Mouse (Mus musculus) cortical plate, adult 2 months (tissue): ENCODE results near the gene Cic. TPM values are rescaled to one million over a fixed set of nuclear protein-coding genes. Genes with fewer than 3 reads are reported as not detected.

Experiments
- H3K27ac ChIP-seq: fragments of 200-500 bp; 2 replicates; pipeline ENCODE4 v1.5.1; 2012; ENCODE audit warnings: low read length, control low read depth, inconsistent platforms; ENCODE audit not compliant: insufficient read depth
- H3K4me1 ChIP-seq: fragments of 200-500 bp; 2 replicates; pipeline ENCODE4 v1.6.1; 2011; ENCODE audit warnings: low read length; ENCODE audit not compliant: control insufficient read depth, insufficient read depth
- H3K4me3 ChIP-seq: fragments of 200-500 bp; 2 replicates; pipeline ENCODE4 v1.5.1; 2011; ENCODE audit warnings: mild to moderate bottlenecking, low read length, control low read depth; ENCODE audit not compliant: insufficient read depth
- CTCF ChIP-seq: fragments of 200-500 bp; IDR thresholded peaks from 2 replicates; pipeline ENCODE4 v1.5.1; 2011; ENCODE audit warnings: mild to moderate bottlenecking, control low read depth, low read length; ENCODE audit not compliant: insufficient read depth; ENCODE audit errors: extremely low read depth
- POLR2A ChIP-seq: fragments of 200-500 bp; IDR thresholded peaks from 2 replicates; pipeline ENCODE4 v1.6.1; 2011; ENCODE audit warnings: mild to moderate bottlenecking, low read length, control low read depth; ENCODE audit not compliant: insufficient read depth; ENCODE audit errors: extremely low read depth
- polyA plus RNA-seq: library from polyadenylated mRNA; depleted of rRNA; stranded (reverse); fragments of >200 nt; gene quantifications from 2 replicates; pipeline ENCODE4 v1.2.3, GENCODE M21; 2012

Gene Cic
- polyA plus RNA-seq, 1 experiment = 89.6 TPM

DNA sequence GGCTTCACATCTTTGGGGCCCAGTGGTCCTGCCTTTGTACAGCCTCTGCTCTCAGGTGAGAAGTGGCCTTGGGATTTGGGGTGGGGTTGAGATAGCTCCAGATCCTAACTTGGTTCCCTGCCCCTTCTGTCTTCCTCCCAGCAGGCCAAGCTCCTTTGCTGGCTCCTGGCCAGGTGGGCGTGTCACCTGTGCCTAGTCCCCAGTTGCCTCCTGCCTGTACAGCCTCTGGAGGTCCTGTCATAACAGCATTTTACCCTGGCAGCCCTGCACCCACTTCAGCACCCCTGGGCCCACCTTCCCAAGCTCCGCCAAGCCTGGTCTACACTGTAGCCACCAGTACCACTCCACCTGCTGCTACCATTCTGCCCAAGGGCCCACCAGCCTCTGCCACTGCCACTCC is 23.4 kb downstream of the Cic start:
- Histone ChIP-seq H3K27ac (no peak overlapping the region), H3K4me3 (no peak overlapping the region), H3K4me1 (no peaks in the 10 kb centered on the region)
- TF ChIP-seq POLR2A (no peak), CTCF (no peak)

DNA sequence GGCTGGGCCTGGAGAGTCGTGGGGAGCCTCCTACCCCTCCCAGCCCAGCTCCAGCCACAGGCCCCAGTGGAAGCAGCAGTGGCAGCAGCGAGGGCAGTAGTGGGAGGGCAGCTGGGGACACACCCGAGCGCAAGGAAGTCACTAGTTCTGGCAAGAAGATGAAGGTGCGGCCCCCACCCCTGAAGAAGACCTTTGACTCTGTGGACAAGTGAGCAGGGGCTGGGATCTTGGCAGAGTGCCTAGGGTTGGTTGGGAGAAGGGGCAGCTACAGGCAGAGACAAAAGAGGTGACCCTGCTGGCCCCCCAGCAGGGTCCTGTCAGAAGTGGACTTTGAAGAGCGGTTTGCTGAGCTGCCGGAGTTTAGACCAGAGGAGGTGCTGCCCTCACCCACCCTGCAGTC is 24.6 kb downstream of the Cic start:
- H3K4me1 ChIP-seq = 0 out of 2 replicates have a peak, but pooled peaks cover 1% of the 10 kb centered on the region
- TF ChIP-seq POLR2A = no peak
- TF ChIP-seq CTCF = no peak
- no peak overlapping the region for H3K4me3 ChIP-seq
- H3K27ac ChIP-seq = no peak overlapping the region

DNA sequence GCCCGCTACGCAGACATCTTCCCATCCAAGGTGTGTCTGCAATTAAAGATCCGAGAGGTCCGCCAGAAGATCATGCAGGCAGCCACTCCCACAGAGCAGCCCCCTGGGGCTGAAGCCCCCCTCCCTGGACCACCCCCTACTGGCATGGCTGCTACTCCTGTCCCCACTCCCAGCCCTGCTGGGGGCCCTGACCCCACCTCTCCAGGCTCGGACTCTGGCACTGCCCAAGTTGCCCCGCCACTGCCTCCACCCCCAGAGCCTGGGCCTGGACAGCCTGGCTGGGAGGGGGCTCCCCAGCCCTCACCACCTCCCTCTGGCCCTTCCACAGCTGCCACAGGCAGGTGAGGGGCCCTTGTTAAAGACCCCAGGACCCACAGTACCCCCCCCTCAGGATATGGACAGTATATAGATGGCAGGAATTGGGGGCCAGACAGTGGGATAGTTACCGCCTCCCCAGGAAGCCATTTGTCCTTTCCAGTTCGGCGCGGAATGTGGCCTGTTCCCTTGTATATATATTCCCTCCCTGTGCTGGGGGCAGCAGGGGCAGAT is 25.8 kb downstream of the Cic start:
- H3K4me1 ChIP-seq = 0 out of 2 replicates have a peak, but pooled peaks cover 1% of the 10 kb centered on the region
- H3K4me3 ChIP-seq = no peak overlapping the region
- TF ChIP-seq POLR2A (no peak), CTCF (no peak)
- no peak overlapping the region for H3K27ac ChIP-seq

DNA sequence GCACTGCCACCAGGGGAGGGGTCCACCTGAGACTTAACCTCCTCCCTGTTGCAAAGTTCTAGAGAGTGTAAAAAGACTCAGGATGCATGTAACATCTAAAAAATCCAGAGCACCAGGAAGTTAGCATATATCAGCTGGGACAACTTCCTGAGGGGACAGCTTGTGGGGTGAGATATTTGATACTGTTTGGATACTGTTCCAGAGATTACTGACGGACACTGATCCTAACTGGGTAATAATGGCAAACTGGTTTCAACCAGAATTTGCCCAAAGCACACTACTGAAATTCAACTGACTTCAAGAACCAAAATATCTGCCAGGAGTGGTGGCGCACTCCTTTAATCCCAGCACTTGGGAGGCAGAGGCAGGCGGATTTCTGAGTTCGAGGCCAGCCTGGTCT is 27.0 kb downstream of the Cic start:
- H3K4me1 ChIP-seq = 0 out of 2 replicates have a peak, but pooled peaks cover 1% of the 10 kb centered on the region
- H3K4me3 ChIP-seq = no peak overlapping the region
- H3K27ac ChIP-seq = no peak overlapping the region
- TF ChIP-seq CTCF (no peak), POLR2A (no peak)

DNA sequence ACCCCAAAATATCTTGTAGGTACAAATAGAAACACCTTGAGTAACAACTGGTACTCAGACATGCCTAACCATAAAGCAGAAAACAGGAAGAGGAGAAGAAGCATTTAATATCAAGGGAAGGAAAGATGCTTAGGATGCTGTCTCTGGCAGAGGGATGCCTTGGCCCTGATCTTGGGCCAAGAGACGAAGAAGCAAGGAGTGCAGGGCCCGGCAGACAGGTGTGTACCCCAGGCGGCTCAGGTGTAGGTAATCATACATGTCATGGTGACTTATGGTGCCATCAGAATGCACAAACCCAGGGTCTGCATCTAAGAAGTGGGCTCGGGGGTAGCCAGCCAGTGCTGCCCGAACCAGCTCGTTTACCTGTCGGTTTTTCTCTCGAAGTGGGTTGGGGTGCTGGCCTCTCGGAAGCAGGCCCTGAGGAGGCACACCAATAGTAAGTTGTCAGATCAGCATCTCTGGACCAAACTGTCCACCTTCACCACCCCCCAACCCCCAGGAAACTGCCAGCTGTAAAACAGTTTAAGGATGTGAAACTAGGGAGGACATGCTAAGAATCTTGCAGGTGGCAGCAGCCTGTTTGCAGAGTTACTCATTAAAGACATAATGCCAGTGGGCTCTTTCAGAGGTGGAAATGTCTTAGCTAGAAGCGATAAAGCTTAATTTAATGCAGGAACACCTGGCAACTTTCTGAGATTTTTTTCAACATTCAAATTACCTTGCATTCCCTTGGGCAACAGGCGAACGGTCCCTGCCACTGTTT is 27.6 kb downstream of the Cic start:
- no peak for TF ChIP-seq CTCF
- TF ChIP-seq POLR2A = no peak
- 0 out of 2 replicates have a peak, but pooled peaks cover 1% of the 10 kb centered on the region for H3K4me1 ChIP-seq
- H3K4me3 ChIP-seq = no peak overlapping the region
- no peak overlapping the region for H3K27ac ChIP-seq

DNA sequence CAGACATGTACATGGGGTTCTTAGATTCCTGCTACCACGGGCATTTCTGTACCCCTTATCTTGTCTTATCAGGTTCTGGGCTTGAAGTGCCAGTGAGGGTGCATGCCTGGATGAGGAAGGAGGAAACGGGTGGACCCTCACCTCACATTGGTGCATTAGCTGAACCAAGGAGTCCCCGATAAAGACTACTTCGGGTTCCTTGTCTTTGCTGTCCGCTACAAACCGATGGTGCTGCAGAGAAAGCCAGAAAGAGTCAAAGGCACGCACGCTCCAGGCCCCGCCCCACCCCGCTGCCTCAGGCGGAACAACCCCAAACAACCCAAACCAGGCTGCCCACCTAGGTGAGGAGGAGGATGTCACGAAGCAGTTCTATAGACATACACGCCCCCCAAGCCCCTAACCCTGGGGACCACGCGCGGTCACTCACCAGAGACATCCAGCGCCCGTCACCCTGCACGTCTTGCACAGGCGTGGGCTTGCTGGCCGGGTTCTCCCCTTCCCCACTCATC is 29.5 kb downstream of the Cic start:
- Histone ChIP-seq H3K27ac (no peak overlapping the region), H3K4me3 (peak overlapping the region; percentile 62), H3K4me1 (0 out of 2 replicates have a peak, but pooled peaks cover 1% of the 10 kb centered on the region)
- TF ChIP-seq CTCF (no peak), POLR2A (no peak)

DNA sequence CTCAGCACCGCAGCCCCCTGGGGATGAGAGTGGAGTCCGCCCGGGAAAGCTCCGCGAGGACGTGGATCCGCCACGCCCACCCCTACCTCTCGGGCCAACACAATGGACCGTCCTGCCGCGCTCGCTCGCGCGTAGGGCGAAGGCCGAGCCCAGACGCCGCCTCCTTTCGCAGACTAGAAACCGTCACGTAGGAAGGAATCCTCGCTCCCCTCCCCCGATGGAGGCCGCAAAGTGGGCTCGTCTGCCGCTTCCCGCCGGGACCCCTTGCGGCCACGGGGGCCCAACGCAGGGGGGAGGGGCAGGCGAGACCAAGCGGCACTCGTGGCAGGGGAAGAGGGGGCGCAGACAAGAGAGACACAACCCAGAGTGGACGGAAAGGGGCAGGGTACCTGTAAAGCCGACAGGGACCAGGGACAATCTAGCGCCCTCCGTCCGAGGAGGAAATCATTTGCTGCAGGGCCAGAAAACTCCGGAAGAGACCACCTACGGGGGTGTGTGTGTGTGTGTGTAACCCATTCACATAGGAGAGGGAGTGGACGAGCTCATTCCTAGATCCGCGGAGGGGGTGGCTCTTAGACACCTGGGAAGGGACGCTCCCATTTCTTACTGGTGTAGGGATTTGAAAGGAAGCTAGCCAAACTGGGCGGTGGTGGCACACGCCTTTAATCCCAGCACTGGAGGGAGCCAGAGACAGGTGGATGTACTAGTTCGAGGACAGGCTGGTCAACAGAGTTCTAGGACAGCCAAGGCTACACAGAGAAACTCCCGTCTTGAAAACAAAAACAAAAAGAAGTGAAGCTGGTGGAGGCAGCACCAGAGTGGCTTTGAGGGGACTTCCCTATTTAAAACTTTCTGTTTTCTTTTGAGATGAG is 30.2 kb downstream of the Cic start, which contains the start of gene Pafah1b3:
Gene Pafah1b3 (minus strand): TSS at position 533 of the 872 bp plus-strand sequence.
- Histone ChIP-seq H3K4me3 (peak within 1 kb of the TSS; percentile 62), H3K27ac (no peak within 1 kb of the TSS), H3K4me1 (0 out of 2 replicates have a peak, but pooled peaks cover 1% of the 10 kb centered on the region)
- TF ChIP-seq CTCF (peak; percentile 18; the same call in 1 of the 2 replicates), POLR2A (no peak)

DNA sequence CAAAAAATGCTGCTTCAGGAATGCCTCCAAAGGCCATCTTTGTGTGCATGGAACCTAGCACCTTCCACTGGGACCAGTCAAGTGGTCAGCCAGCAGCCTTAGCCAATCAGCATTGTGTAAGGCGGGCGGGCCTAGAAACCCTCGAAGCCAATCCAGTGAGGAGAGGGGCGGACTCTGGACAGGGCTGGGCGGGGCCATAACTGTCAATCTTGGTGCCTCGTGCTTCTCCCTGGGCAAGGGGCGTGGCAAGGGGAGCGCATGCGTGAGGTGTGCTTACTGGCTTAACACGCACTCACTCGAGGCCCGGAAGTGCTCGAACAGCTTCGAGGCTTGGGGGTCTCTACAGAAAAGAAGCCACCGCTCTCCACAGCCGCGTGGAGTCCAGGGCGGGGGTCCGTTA is 33.6 kb downstream of the Cic start, which contains the start of gene Prr19:
Gene Prr19 (plus strand): TSS at position 349 of the 400 bp plus-strand sequence.
- TF ChIP-seq POLR2A = no peak
- TF ChIP-seq CTCF = no peak
- Histone ChIP-seq H3K4me3 (no peak within 1 kb of the TSS), H3K4me1 (0 out of 2 replicates have a peak, but pooled peaks cover 1% of the 10 kb centered on the region), H3K27ac (no peak within 1 kb of the TSS)

DNA sequence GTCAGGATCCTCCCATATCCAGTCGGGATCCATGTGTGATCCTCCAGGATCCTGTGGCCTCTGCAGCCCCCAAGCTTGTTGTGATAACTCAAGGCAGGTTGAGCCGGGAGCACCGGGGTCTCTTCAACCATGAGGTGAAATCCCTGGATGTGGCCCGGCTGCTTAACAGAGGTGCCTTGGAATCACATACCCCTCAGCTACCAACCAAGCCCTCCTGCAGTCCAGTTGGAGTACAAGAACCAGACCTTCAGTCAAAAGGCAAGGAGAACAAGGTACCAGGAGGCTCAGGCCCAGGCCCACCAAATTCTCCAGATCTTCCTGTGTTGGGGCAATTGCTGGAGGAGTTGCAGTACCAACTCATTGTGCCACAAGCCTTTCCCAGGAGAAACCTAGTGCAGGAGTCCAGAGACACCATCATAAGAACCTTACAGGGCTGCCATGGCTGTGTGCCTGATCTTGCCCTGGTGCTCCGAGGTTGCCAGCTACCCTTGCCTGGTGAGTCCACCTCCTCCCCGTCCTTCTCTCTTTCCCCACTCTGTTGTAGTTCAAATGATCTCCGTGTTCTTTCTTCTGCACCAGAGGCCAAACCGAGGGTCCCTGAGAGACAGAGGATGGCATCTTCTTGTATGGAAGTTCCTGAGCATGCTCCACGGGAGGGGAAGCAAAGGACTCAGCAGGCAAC is 35.6 kb downstream of the Cic start:
- H3K27ac ChIP-seq = no peak overlapping the region

DNA sequence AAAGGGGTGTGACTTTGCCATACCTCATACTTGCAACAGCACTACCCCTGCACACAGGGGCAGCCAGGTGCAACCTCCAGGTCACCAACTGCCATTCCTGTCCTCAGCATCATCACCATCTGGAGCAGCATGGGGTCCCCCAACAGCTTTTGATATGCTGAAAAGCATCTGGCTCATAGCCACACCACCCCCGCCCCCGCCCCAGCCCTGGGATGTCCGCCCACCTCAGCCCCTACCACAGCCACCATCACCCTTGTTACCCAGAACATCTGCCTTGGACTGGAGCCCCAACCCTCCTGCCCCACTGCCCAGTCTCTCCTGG is 36.1 kb downstream of the Cic start:
- no peak overlapping the region for H3K27ac ChIP-seq
- TF ChIP-seq CTCF (no peak), POLR2A (no peak)
- H3K4me1 ChIP-seq = no peaks in the 10 kb centered on the region
- no peak overlapping the region for H3K4me3 ChIP-seq

More for the DNA sequence above, 35.6 kb downstream of the Cic start:
- H3K4me1 ChIP-seq = no peaks in the 10 kb centered on the region
- H3K4me3 ChIP-seq = no peak overlapping the region
- TF ChIP-seq CTCF = no peak
- no peak for TF ChIP-seq POLR2A
